Mouse (Mus musculus) cerebellum, postnatal 4 days (tissue): ENCODE data around the gene Pde4b.
A peak's percentile ranks its signal among the peaks of the same experiment; 100 is the strongest.

Experiments
- DNase-seq, 2 experiments: peaks; one replicate each; pipeline ENCODE4 v3.0.0; 2022; ENCODE audit warnings: low spot score in 2 of 2, mixed read lengths in 1 of 2

Pde4b gene

GRCm38 (mm10) chr4:102603968-102604367 is 516.6 kb downstream of the Pde4b start:
- no peak for DNase-seq

GRCm38 (mm10) chr4:102605231-102605630 is 517.9 kb downstream of the Pde4b start:
- no peak for DNase-seq

- DNase-seq: no peak
Measured at GRCm38 (mm10) chr4:102605722-102606341, 518.5 kb downstream of the Pde4b start.

- DNase-seq: no peak
Measured at GRCm38 (mm10) chr4:102606825-102607224, 519.5 kb downstream of the Pde4b start.

- no peak for DNase-seq
Measured at GRCm38 (mm10) chr4:102607744-102608416, 520.5 kb downstream of the Pde4b start.

- no peak for DNase-seq
Measured at GRCm38 (mm10) chr4:102612596-102612995, 525.3 kb downstream of the Pde4b start.

- no peak for DNase-seq
Measured at GRCm38 (mm10) chr4:102617774-102618173, 530.4 kb downstream of the Pde4b start.

- no peak for DNase-seq
Measured at GRCm38 (mm10) chr4:102618609-102619008, 531.3 kb downstream of the Pde4b start.

GRCm38 (mm10) chr4:102620179-102620910 is 533.0 kb downstream of the Pde4b start:
- peak in 1 of 2 experiments; percentile 18 for DNase-seq

GRCm38 (mm10) chr4:102621120-102621519 is 533.8 kb downstream of the Pde4b start:
- no peak for DNase-seq

GRCm38 (mm10) chr4:102622977-102623376 is 535.6 kb downstream of the Pde4b start:
- no peak for DNase-seq

GRCm38 (mm10) chr4:102623789-102624611 is 536.7 kb downstream of the Pde4b start:
- no peak for DNase-seq

- DNase-seq: no peak
Measured at GRCm38 (mm10) chr4:102624937-102625336, 537.6 kb downstream of the Pde4b start.

- no peak for DNase-seq
Measured at GRCm38 (mm10) chr4:102627799-102628198, 540.5 kb downstream of the Pde4b start.

GRCm38 (mm10) chr4:102629621-102630020 is 542.3 kb downstream of the Pde4b start:
- DNase-seq: no peak

GRCm38 (mm10) chr4:102630261-102630660 is 542.9 kb downstream of the Pde4b start:
- no peak for DNase-seq

GRCm38 (mm10) chr4:102631624-102632023 is 544.3 kb downstream of the Pde4b start:
- no peak for DNase-seq

GRCm38 (mm10) chr4:102633241-102633640 is 545.9 kb downstream of the Pde4b start:
- DNase-seq: no peak

GRCm38 (mm10) chr4:102635258-102635657 is 547.9 kb downstream of the Pde4b start:
- no peak for DNase-seq

- DNase-seq: no peak
Measured at GRCm38 (mm10) chr4:102635944-102636343, 548.6 kb downstream of the Pde4b start.

GRCm38 (mm10) chr4:102637348-102637910 is 550.1 kb downstream of the Pde4b start:
- DNase-seq: no peak

- DNase-seq: no peak
Measured at GRCm38 (mm10) chr4:102640942-102641341, 553.6 kb downstream of the Pde4b start.
